Mouse (Mus musculus) neural tube, embryonic 13.5 days (tissue): ENCODE measurements around the gene Fam167b. TPM values are rescaled to one million over a fixed set of nuclear protein-coding genes. Genes with fewer than 3 reads are reported as not detected.

Experiments used
- ATAC-seq: fragments of 200-750 bp; cut with Nextera tagmentation; 2 replicates; pipeline ENCODE4 v1.8.0; 2017; ENCODE audit warnings: low read depth, mild to moderate bottlenecking, moderate TSS enrichment, moderate library complexity
- H3K27ac ChIP-seq: fragments of 300-500 bp; sonication (generic); replicated peaks from 2 replicates; pipeline ENCODE4 v1.5.1; 2015; ENCODE audit warnings: moderate library complexity, mild to moderate bottlenecking, inconsistent platforms
- H3K27me3 ChIP-seq: fragments of 300-500 bp; sonication (generic); 2 replicates; pipeline ENCODE4 v1.6.1; 2015; ENCODE audit warnings: mild to moderate bottlenecking, inconsistent platforms
- H3K36me3 ChIP-seq: fragments of 300-500 bp; sonication (generic); 2 replicates; pipeline ENCODE4 v1.6.1; 2015; ENCODE audit warnings: mild to moderate bottlenecking, inconsistent platforms
- H3K4me1 ChIP-seq: fragments of 300-500 bp; sonication (generic); replicated peaks from 2 replicates; pipeline ENCODE4 v1.6.1; 2015; ENCODE audit warnings: inconsistent platforms
- H3K4me2 ChIP-seq: fragments of 300-500 bp; sonication (generic); 2 replicates; pipeline ENCODE4 v1.6.1; 2015; ENCODE audit warnings: inconsistent platforms, mild to moderate bottlenecking, moderate library complexity
- H3K4me3 ChIP-seq: fragments of 300-500 bp; sonication (generic); 2 replicates; pipeline ENCODE4 v1.5.1; 2015; ENCODE audit warnings: mild to moderate bottlenecking, inconsistent platforms
- H3K9ac ChIP-seq: fragments of 300-500 bp; sonication (generic); 2 replicates; pipeline ENCODE4 v1.6.1; 2015; ENCODE audit warnings: moderate library complexity, mild to moderate bottlenecking, inconsistent platforms
- H3K9me3 ChIP-seq: fragments of 300-500 bp; sonication (generic); 2 replicates; pipeline ENCODE4 v1.6.1; 2016; ENCODE audit warnings: inconsistent platforms
- WGBS: fragments of 180-500 bp; shearing (Covaris S2); methylation state at CpG from one replicate; pipeline ENCODE4 v1.1.7; 2015; 5-methylcytosine and 5-hydroxymethylcytosine counted together
- polyA plus RNA-seq: library from polyadenylated mRNA; unstranded; fragments of >200 nt; fragmentation: Nextera tagmentation; extraction: Ambion mirVana; gene quantifications from 2 replicates; pipeline ENCODE4 v1.2.1, GENCODE M21; 2015

The Fam167b gene
- 0.73 and 1.5 TPM in 2 replicates for polyA plus RNA-seq

DNA sequence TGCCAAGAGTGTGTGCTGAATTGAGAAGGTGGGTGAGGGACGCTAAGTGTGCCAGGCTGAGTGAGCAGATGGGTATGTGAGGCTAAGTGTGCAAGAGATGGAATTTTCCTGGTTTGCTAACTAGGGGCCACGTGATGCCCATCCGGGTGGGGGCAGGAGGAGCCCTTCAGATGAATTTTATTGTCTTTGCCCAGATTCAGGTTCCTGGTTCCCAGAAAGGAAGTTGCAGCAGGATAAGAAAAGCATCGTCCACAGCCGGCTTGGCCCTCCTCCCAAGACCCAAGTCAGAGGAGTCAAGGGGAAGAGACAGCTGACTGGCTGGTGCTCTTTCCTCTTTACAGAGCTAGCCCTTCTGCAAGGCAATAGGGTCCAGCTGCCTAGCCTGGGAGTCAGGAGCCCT, at the start of gene Fam167b:
TSS of gene Fam167b (minus strand) at position 84 of the 400 bp plus-strand sequence.
- peak within 1 kb of the TSS; percentile 31 for H3K4me2 ChIP-seq
- H3K4me1 ChIP-seq, result peaks cover 8% of the 10 kb centered on the region
- no peaks in the 10 kb centered on the region for H3K36me3 ChIP-seq
- WGBS, result 79% methylated on average over 5 of the region's 5 CpGs
- H3K27me3 ChIP-seq, result no peaks in the 10 kb centered on the region
- no peak within 1 kb of the TSS for H3K9ac ChIP-seq
- no peak within 1 kb of the TSS for H3K4me3 ChIP-seq
- ATAC-seq, result no peak
- no peaks in the 10 kb centered on the region for H3K9me3 ChIP-seq
- no peak within 1 kb of the TSS for H3K27ac ChIP-seq

DNA sequence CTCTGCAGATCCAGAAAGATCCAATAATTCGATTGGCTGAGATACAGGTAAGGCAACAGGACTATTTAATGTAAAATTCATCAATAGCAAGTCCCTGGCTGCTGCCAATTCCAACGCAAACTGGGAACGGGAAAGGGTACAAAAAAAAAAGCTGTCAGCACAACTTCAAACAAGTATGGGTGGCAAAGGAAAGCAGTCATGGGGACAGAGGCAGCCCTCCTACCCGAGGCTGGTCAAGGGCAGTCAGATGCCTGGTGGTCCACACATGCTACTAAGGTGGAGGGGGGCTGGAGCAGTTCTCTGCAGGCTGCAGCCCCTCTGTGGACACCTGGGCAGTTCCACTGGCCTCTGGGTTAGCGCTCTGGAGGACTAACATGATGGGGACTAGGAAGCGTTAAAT, 47.7 kb upstream of the Fam167b start:
- ATAC-seq, result no peak
- no peak overlapping the region for H3K9ac ChIP-seq
- H3K4me2 ChIP-seq, result no peak overlapping the region
- WGBS, result 79% methylated on average over 6 of the region's 6 CpGs
- peaks cover 44% of the 10 kb centered on the region for H3K4me1 ChIP-seq
- H3K4me3 ChIP-seq, result no peak overlapping the region
- peaks cover 49% of the 10 kb centered on the region for H3K36me3 ChIP-seq
- no peaks in the 10 kb centered on the region for H3K9me3 ChIP-seq
- H3K27ac ChIP-seq, result no peak overlapping the region
- H3K27me3 ChIP-seq, result no peaks in the 10 kb centered on the region

DNA sequence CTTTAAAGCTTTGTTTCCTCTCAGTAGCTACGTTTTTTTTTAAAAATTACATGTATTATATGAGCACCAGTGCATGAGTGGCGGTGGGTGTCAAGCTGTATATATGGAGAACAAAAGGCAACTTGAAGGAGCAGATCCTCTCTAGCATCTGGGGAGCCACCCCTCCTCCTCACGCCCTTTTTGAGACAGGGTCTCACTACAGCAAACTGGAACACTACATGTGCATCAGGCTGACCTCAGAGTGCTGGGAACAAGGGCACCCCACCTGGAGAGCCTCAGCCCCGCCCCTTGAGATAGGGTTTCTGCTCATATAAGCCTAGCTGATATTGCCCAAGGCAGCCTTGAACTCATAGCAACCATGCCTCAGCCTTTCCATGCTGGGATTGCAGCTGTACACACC, 47.1 kb upstream of the Fam167b start:
- Histone ChIP-seq H3K27ac (peak overlapping the region; percentile 94), H3K27me3 (no peaks in the 10 kb centered on the region), H3K9ac (peak overlapping the region; percentile 91), H3K36me3 (peaks cover 49% of the 10 kb centered on the region), H3K4me1 (peaks cover 46% of the 10 kb centered on the region), H3K4me3 (peak overlapping the region; percentile 73; the same call in 1 of the 2 replicates), H3K9me3 (no peaks in the 10 kb centered on the region), H3K4me2 (peak overlapping the region; percentile 89)
- 51% methylated on average over 4 of the region's 4 CpGs for WGBS
- ATAC-seq, result no peak

DNA sequence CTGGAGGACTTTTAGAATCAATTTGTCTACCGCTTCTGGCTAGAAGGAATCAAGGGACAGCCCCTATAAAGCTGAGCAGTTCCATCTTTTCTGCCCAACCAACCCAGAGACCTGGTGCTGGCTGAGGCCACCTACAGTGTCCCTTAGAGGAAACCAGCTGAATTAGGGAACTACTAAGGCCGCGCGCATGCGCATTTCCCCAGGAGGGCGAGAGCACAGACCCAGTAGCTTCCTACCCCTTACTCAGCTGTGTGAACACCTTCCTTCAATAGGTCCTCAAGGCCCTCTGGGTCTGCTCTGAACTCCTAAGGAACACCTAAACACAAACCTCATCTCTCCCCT, 46.7 kb upstream of the Fam167b start:
- Histone ChIP-seq H3K27ac (peak overlapping the region; percentile 94), H3K36me3 (peaks cover 47% of the 10 kb centered on the region), H3K9ac (peak overlapping the region; percentile 91), H3K4me3 (peak overlapping the region; percentile 73), H3K27me3 (no peaks in the 10 kb centered on the region), H3K9me3 (no peaks in the 10 kb centered on the region), H3K4me1 (peaks cover 47% of the 10 kb centered on the region), H3K4me2 (peak overlapping the region; percentile 89)
- peak; percentile 20; the same call in 1 of the 2 replicates for ATAC-seq
- 2% methylated on average over 6 of the region's 6 CpGs for WGBS

DNA sequence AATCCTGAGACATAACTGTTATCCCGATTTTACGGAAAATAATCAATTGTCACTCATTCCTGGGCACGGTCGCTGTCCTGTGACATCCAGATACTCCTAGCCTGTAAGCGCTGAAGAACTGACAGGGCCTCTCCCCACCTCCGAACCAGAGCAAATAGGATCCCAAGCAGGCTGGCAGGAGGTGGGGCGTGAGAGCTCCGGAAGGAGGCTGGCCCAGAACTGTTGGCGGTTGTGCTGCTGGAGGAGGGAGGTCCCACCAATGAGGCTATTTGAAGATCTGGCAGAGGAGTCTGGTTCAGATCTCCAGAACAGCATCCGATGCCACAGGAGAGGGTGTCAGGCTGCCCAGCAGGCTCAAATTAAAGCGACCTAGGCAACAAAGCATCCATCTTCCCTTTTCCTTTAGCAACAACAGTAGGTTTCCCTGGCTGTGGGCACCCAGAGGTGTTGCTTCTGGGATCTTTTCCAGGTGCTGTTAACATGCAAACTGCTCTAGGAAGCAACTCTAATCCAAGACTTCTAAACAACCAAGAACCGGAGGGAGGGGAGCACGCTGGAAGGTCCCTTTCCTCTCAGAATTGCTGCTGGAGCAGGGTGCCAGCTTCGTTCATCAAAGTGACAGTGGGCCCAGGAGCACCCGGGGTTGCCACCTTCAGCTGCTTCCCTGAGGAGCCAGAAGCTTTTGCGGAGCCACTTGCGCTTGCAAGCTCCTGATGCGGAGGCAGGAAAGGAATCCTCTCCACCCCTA, 46.1 kb upstream of the Fam167b start:
- H3K27me3 ChIP-seq, result no peaks in the 10 kb centered on the region
- WGBS, result under 1% methylated on average over 18 of the region's 18 CpGs
- peak overlapping the region; percentile 89 for H3K4me2 ChIP-seq
- peak overlapping the region; percentile 91 for H3K9ac ChIP-seq
- peak overlapping the region; percentile 94 for H3K27ac ChIP-seq
- H3K4me1 ChIP-seq, result peaks cover 47% of the 10 kb centered on the region
- peak overlapping the region; percentile 73 for H3K4me3 ChIP-seq
- no peaks in the 10 kb centered on the region for H3K9me3 ChIP-seq
- H3K36me3 ChIP-seq, result peaks cover 43% of the 10 kb centered on the region
- peak; percentile 93 for ATAC-seq

DNA sequence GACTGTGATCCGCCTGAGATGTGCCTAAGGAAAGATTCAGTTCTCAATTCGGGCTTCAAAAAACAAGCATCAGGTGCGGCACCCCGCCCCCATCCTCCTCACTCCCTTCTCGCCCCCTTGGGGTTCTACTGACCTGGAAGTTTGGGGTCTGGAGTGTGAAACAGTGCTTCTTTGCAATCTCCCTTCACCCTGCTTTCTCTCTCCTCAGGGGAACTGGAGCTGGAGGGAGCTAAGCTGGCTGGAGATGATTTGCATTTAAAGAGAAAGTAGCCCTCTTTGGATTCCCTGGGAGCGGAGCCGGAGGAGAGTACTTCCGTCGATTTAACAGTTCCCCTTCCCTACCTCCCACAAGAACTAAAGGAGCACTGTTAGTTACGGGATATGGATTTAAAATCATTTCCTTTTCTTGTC, 45.3 kb upstream of the Fam167b start, which contains the start of gene Ccdc28b:
TSS of gene Ccdc28b (minus strand) at position 267 of the 411 bp plus-strand sequence.
- Histone ChIP-seq H3K9ac (peak within 1 kb of the TSS; percentile 91), H3K4me3 (peak within 1 kb of the TSS; percentile 73), H3K4me2 (peak within 1 kb of the TSS; percentile 89), H3K27ac (peak within 1 kb of the TSS; percentile 94), H3K36me3 (peaks cover 35% of the 10 kb centered on the region), H3K4me1 (peaks cover 47% of the 10 kb centered on the region), H3K27me3 (no peaks in the 10 kb centered on the region), H3K9me3 (no peaks in the 10 kb centered on the region)
- WGBS, result 0% methylated on average over 10 of the region's 10 CpGs
- ATAC-seq, result peak; percentile 55

DNA sequence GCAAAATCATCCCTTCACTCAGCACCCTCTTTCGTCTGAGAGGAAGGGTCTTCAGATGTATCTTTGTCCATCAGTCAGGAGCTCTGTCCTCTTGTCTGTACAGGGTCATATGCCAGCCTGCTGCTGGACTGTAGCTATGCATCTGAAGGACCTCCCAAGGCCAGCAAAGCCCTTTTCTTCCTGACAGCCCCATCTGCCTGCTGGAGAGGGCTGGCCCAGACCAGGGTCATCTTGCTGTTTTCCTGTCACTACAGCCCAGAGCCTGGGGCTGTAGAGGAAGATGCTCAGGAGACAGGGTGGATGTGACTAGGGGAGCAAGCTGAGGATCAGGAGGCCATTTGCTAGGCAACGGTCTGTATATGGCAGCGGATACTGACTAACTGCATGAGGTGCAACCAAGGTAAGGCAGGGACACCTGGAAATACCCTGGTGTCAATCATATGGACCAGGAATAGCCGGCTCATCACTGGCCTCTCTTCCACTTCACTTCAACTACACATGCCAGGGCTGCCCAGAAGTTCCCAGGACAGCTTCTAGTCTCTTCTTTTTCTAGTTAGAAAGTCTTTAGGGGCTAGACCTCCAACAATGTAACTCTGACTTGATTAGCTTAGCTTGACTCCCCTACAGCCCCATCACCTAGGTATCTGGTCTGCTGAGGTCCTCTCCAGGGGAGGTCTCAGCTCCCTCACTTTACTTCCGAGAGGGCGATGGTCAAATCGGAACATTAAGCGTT, 44.6 kb upstream of the Fam167b start:
- Histone ChIP-seq H3K27me3 (no peaks in the 10 kb centered on the region), H3K4me2 (peak overlapping the region; percentile 89), H3K27ac (peak overlapping the region; percentile 94), H3K4me1 (peaks cover 53% of the 10 kb centered on the region), H3K36me3 (peaks cover 28% of the 10 kb centered on the region), H3K9me3 (no peaks in the 10 kb centered on the region), H3K4me3 (peak overlapping the region; percentile 73), H3K9ac (peak overlapping the region; percentile 91)
- 26% methylated on average over 8 of the region's 8 CpGs for WGBS
- ATAC-seq, result no peak

DNA sequence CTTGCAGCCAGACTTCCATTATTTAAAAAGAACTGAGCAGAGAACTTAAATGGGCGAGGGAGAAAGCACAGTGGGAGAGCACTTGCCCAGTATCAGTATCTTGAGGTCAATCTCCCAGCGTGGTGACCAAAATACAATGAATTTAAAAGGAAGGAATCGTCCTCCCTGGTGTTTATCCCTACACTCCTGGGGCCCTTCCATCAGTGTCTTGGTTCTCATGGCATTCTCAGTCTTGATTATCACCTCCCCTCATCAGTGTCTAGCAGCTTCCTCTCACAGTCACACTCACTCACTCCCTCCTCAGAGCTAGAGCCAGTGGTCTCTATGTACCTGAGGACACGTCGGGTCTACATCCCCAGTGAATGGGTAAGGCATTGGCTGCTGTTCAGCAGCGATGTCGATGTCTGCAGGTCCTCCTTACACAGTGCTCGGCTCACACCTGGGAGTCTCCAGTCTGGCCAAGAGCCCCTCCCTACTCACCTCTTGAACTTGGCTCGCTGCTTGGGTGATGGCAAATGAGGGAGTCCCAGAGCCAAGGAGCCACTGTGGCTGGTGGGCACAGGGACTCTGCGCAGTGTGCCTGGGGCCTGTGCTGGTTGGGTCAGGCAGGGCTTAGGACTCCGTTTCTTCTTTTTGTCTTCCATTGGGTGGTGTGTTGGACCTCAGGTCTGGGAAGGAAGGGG, 43.9 kb upstream of the Fam167b start:
- peaks cover 60% of the 10 kb centered on the region for H3K4me1 ChIP-seq
- H3K27me3 ChIP-seq, result no peaks in the 10 kb centered on the region
- no peak for ATAC-seq
- no peaks in the 10 kb centered on the region for H3K9me3 ChIP-seq
- H3K4me2 ChIP-seq, result peak overlapping the region; percentile 89
- peaks cover 22% of the 10 kb centered on the region for H3K36me3 ChIP-seq
- peak overlapping the region; percentile 91 for H3K9ac ChIP-seq
- H3K4me3 ChIP-seq, result peak overlapping the region; percentile 73
- peak overlapping the region; percentile 94; the same call in 1 of the 2 replicates for H3K27ac ChIP-seq
- 80% methylated on average over 11 of the region's 11 CpGs for WGBS

DNA sequence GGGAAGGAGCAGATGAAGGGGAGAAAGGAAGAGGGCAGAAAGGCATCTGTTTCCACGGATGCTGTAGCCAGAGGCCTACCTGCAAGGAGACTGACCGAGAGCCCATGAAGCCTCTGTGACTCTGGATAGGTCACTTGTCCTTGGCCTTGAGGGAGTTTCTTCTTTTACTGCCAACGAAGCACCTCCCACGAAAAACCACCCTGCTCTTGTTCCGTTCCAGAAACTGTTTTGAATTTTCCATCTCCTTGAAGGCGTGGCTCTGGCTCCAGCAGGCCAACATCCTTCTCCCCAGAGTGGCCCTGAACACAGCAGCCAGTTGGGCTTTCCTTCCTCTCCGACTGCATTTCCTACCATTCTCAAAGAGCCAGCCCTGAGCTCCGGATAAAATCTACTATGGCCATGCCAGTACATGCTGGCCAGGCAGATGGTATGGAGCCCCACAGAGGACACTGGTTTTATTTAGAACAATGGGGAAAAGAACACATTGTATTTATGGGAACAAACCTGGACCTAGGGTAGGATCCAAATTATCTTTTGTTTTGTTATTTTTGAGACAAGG, 43.0 kb upstream of the Fam167b start:
- no peak for ATAC-seq
- H3K27me3 ChIP-seq, result no peaks in the 10 kb centered on the region
- H3K4me2 ChIP-seq, result peak overlapping the region; percentile 89
- peaks cover 22% of the 10 kb centered on the region for H3K36me3 ChIP-seq
- H3K4me3 ChIP-seq, result no peak overlapping the region
- H3K27ac ChIP-seq, result no peak overlapping the region
- H3K9me3 ChIP-seq, result no peaks in the 10 kb centered on the region
- H3K9ac ChIP-seq, result peak overlapping the region; percentile 51
- H3K4me1 ChIP-seq, result peaks cover 61% of the 10 kb centered on the region
- WGBS, result 88% methylated on average over 8 of the region's 8 CpGs

DNA sequence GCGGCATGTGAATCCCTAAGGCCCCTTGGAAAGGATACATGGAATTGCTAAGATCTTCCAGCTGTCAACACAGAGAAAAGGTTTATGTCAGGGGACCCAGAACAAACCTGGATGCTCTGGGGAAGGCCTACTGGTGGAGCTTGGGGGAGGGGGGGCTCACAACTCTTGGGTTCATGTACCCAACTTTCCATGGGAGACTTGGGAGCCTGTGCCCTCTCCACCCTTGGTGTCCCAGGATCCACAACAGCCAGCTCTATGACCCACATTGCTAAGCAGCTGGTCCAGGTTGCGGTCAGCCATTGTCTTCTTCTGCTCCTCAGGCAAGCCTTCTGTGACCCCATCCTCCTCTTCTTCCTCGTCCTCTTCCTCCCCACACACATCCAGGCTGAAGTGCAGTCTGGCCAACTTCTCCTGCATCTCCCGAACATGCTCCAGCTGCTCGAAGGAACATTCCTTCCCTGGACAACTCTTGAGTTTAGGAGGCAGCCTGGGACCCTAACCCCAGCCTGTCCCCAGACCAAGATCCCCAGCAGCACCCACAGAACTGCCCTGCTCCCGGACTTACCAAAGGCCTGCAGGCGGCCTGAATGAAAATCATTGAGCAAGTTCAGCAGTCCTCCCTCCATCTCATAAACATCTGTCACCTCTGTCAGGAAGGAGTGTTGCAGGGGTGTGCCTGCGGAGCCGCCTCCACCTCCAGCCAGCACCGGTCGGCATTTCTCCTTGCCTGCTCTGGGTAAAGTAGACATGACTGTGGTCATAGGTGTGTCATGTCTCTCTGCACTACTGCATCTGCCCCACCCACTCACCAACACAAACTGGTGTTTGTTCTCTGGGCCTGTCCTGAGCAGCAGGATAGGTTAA, 42.3 kb upstream of the Fam167b start:
- Histone ChIP-seq H3K36me3 (peaks cover 27% of the 10 kb centered on the region), H3K9ac (peak overlapping the region; percentile 51), H3K9me3 (no peaks in the 10 kb centered on the region), H3K27ac (no peak overlapping the region), H3K27me3 (no peaks in the 10 kb centered on the region), H3K4me1 (peaks cover 58% of the 10 kb centered on the region), H3K4me3 (no peak overlapping the region), H3K4me2 (no peak overlapping the region; the same call in 1 of the 2 replicates)
- no peak for ATAC-seq
- WGBS, result 86% methylated on average over 11 of the region's 11 CpGs
